Comparison of ENCODE assay signal across 17 mouse cellular contexts in the genomic region with DNA sequence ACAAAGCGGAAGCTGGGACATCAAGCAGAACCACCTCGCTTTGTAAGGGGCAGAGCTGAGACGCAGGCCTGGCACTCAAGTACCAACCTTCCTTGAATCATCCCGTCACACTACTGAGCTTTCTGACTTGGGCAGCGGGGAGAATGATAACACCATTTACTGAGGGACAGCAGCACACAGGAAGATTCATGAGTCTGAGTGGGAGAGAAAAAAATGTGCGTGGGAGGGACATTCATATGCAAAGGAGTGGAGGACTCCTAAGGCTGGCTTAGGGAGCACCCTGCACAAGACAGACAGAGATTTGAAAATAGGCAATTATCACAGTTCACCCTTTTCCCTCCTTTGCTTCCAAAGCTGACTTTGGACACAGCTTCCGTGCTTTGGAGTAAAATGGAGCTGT.
DNase-seq lines count a peak whose midpoint lies in the region; ATAC-seq lines count a peak whose summit lies in the region.
"Had no signal": no experiment of that assay in that cellular context is flagged by ENCODE, and none has a peak within 500 bp of the region (broad histone marks: within the 10 kb centered on the region; RNA-seq: fewer than 3 reads in every experiment).

No protein-coding gene starts in this region.

- peaks cover 27% of the 10 kb centered on the region for H3K4me1 ChIP-seq in forebrain, embryonic 12.5 days
- H3K4me1 ChIP-seq in forebrain, embryonic 11.5 days (replicated peaks; ENCODE audit: control insufficient read depth, insufficient read depth, low read length): no peaks in the 10 kb centered on the region
- peaks cover 10% of the 10 kb centered on the region for H3K4me1 ChIP-seq in midbrain, embryonic 14.5 days (ENCODE audit: control insufficient read depth, insufficient read depth, low read length)
- H3K4me1 ChIP-seq: embryonic facial prominence, embryonic 15.5 days had no signal

- ATAC-seq in forebrain, embryonic 12.5 days (ENCODE audit: low FRiP score): no peak
- no peak for ATAC-seq in forebrain, embryonic 11.5 days (replicated peaks; ENCODE audit: low FRiP score)
- ATAC-seq in midbrain, embryonic 14.5 days (ENCODE audit: low FRiP score, low TSS enrichment): no peak
- ATAC-seq: CD4-positive, CD25-positive, alpha-beta regulatory T cell, adult 4 months; intestine, postnatal 0 days had no signal

- H3K9me3 ChIP-seq in forebrain, embryonic 12.5 days: no peaks in the 10 kb centered on the region
- H3K9me3 ChIP-seq in forebrain, embryonic 11.5 days (ENCODE audit: control insufficient read depth, low read length): no peaks in the 10 kb centered on the region
- H3K9me3 ChIP-seq in midbrain, embryonic 14.5 days (ENCODE audit: control insufficient read depth, low read length): no peaks in the 10 kb centered on the region
- H3K9me3 ChIP-seq: embryonic facial prominence, embryonic 15.5 days had no signal

- H3K27ac ChIP-seq in forebrain, embryonic 12.5 days: peak overlapping the region; percentile 66
- H3K27ac ChIP-seq in forebrain, embryonic 11.5 days (ENCODE audit: low read depth, low read length): no peak overlapping the region
- H3K27ac ChIP-seq in midbrain, embryonic 14.5 days (replicated peaks; ENCODE audit: low read depth, low read length): peak overlapping the region; percentile 62; the same call in 1 of the 2 replicates
- H3K27ac ChIP-seq: embryonic facial prominence, embryonic 15.5 days had no signal

- DNase-seq in forebrain, embryonic 11.5 days (ENCODE audit: low spot score): no peak
- DNase-seq in right cerebral cortex, adult 18-20 months: peak; percentile 41
- DNase-seq in right cerebral cortex, postnatal 10 days (ENCODE audit: low spot score in 2 of 2): no peak
- DNase-seq in midbrain, embryonic 14.5 days: no peak
- DNase-seq in telencephalon, adult 2 months (ENCODE audit: low read depth, low spot score): peak; percentile 35
- no peak for DNase-seq in cerebellum, adult 8-10 months
- DNase-seq in heart, postnatal 36 days: no peak
- DNase-seq: cerebellum, postnatal 14 days; embryo, embryonic 11 days; gastrocnemius, postnatal 14 days; heart, postnatal 4 days; kidney, postnatal 10 days had no signal

- no peaks in the 10 kb centered on the region for H3K27me3 ChIP-seq in forebrain, embryonic 12.5 days
- H3K27me3 ChIP-seq in forebrain, embryonic 11.5 days (ENCODE audit: control insufficient read depth, insufficient read depth, low read length): no peaks in the 10 kb centered on the region
- H3K27me3 ChIP-seq in midbrain, embryonic 14.5 days (ENCODE audit: control insufficient read depth, insufficient read depth, low read length): no peaks in the 10 kb centered on the region
- H3K27me3 ChIP-seq: embryonic facial prominence, embryonic 15.5 days had no signal

- no peak overlapping the region for H3K9ac ChIP-seq in forebrain, embryonic 12.5 days
- H3K9ac ChIP-seq in forebrain, embryonic 11.5 days (ENCODE audit: low read length): no peak overlapping the region
- H3K9ac ChIP-seq in midbrain, embryonic 14.5 days (replicated peaks; ENCODE audit: low read length): 0 out of 2 replicates have a peak overlapping the region, but pooled peaks have one; percentile 2
- H3K9ac ChIP-seq: embryonic facial prominence, embryonic 15.5 days had no signal

- intact Hi-C loops in heart, postnatal 36 days (cut with DNase I): no loop called here

- 77% methylated on average over 7 of the region's 7 CpGs for WGBS in forebrain, embryonic 12.5 days
- WGBS in forebrain, embryonic 11.5 days: 85% methylated on average over 7 of the region's 7 CpGs
- WGBS in midbrain, embryonic 14.5 days: 54% methylated on average over 7 of the region's 7 CpGs

- no peaks in the 10 kb centered on the region for H3K36me3 ChIP-seq in forebrain, embryonic 12.5 days (replicated peaks)
- H3K36me3 ChIP-seq in forebrain, embryonic 11.5 days (ENCODE audit: control insufficient read depth, insufficient read depth, low read length): no peaks in the 10 kb centered on the region
- no peaks in the 10 kb centered on the region for H3K36me3 ChIP-seq in midbrain, embryonic 14.5 days (ENCODE audit: control insufficient read depth, insufficient read depth, low read length)
- H3K36me3 ChIP-seq: embryonic facial prominence, embryonic 15.5 days; G1E had no signal

- no peak overlapping the region for H3K4me2 ChIP-seq in forebrain, embryonic 12.5 days
- no peak overlapping the region for H3K4me2 ChIP-seq in forebrain, embryonic 11.5 days (ENCODE audit: low read depth, low read length, severe bottlenecking)
- peak overlapping the region; percentile 29 for H3K4me2 ChIP-seq in midbrain, embryonic 14.5 days (ENCODE audit: low read length)
- H3K4me2 ChIP-seq: embryonic facial prominence, embryonic 15.5 days had no signal

- no peak overlapping the region for H3K4me3 ChIP-seq in forebrain, embryonic 12.5 days (replicated peaks)
- no peak overlapping the region for H3K4me3 ChIP-seq in forebrain, embryonic 11.5 days (ENCODE audit: low read depth, low read length)
- H3K4me3 ChIP-seq in midbrain, embryonic 14.5 days (replicated peaks; ENCODE audit: low read depth, low read length): no peak overlapping the region
- H3K4me3 ChIP-seq: embryonic facial prominence, embryonic 15.5 days had no signal

Comparison
In these comparisons a context has a peak if more than half of its experiments do, and no peak if none do; other contexts are left out.
1. DNase-seq: peak in right cerebral cortex, adult 18-20 months (single experiment) and telencephalon, adult 2 months (single experiment); none in forebrain, embryonic 11.5 days (single experiment), right cerebral cortex, postnatal 10 days (0 of 2), midbrain, embryonic 14.5 days (single experiment), cerebellum, adult 8-10 months (single experiment) and heart, postnatal 36 days (0 of 2).